In genomic region chr1:138119895-138120294, GRCm38 (mm10) we compare ENCODE assay signal across 21 mouse cellular contexts. TPM values are rescaled to one million over a fixed set of nuclear protein-coding genes. Genes with fewer than 3 reads are reported as not detected.
DNase-seq lines count a peak whose midpoint lies in the region; TF ChIP-seq lines count a peak whose summit lies in the region.
"Had no signal": no experiment of that assay in that cellular context is flagged by ENCODE, and none has a peak within 500 bp of the region (broad histone marks: within the 10 kb centered on the region; RNA-seq: fewer than 3 reads in every experiment).

No protein-coding gene starts in this region.

- no peak overlapping the region for H3K27ac ChIP-seq in layer of hippocampus, adult 2 months
- no peak overlapping the region for H3K27ac ChIP-seq in testis, adult 2 months (ENCODE audit: control insufficient read depth, insufficient read depth, low read depth, low read length)
- H3K27ac ChIP-seq: embryonic facial prominence, embryonic 12.5 days; forebrain, embryonic 13.5 days; heart, embryonic 13.5 days; hindbrain, embryonic 15.5 days; kidney, postnatal 0 days; limb, embryonic 15.5 days; midbrain, embryonic 15.5 days had no signal

- peak; percentile 30 for TF ChIP-seq CTCF in layer of hippocampus, adult 2 months (conservative IDR thresholded peaks at IDR 0.05)
- TF ChIP-seq CTCF in testis, adult 2 months (IDR thresholded peaks at IDR 0.05; ENCODE audit: control insufficient read depth, insufficient read depth, insufficient replicate concordance, low read depth, low read length): peak; percentile 43; the same call in 1 of the 2 replicates
- TF ChIP-seq CTCF in brain, embryonic 14.5 days (IDR thresholded peaks at IDR 0.05; ENCODE audit: borderline replicate concordance, extremely low read depth, insufficient read depth, insufficient read length): 0 out of 2 replicates have a peak, but pooled peaks have one; percentile 4

- H3K4me1 ChIP-seq in testis, adult 2 months (ENCODE audit: control insufficient read depth, insufficient read depth, low read length): no peaks in the 10 kb centered on the region
- H3K4me1 ChIP-seq: embryonic facial prominence, embryonic 12.5 days; forebrain, embryonic 13.5 days; heart, embryonic 13.5 days; hindbrain, embryonic 15.5 days; limb, embryonic 15.5 days; midbrain, embryonic 15.5 days had no signal

- no peaks in the 10 kb centered on the region for H3K27me3 ChIP-seq in testis, adult 2 months (ENCODE audit: control insufficient read depth, insufficient read depth, low read length)
- H3K27me3 ChIP-seq: embryonic facial prominence, embryonic 12.5 days; forebrain, embryonic 13.5 days; heart, embryonic 13.5 days; hindbrain, embryonic 15.5 days; limb, embryonic 15.5 days; midbrain, embryonic 15.5 days had no signal

- TF ChIP-seq POLR2A in testis, adult 2 months (IDR thresholded peaks at IDR 0.05; ENCODE audit: control insufficient read depth, low read depth, low read length): no peak
- TF ChIP-seq POLR2A in brain, embryonic 14.5 days (IDR thresholded peaks at IDR 0.05; ENCODE audit: borderline replicate concordance, extremely low read depth, insufficient read depth, insufficient read length, poor library complexity, severe bottlenecking): no peak

- no peak overlapping the region for H3K4me3 ChIP-seq in layer of hippocampus, adult 2 months
- no peak overlapping the region for H3K4me3 ChIP-seq in testis, adult 2 months (ENCODE audit: control insufficient read depth, low read depth, low read length)
- H3K4me3 ChIP-seq: embryonic facial prominence, embryonic 12.5 days; erythroblast, embryonic 14.5 days; forebrain, embryonic 13.5 days; heart, embryonic 13.5 days; hindbrain, embryonic 15.5 days; limb, embryonic 15.5 days; midbrain, embryonic 15.5 days had no signal

- no peaks in the 10 kb centered on the region for H3K36me3 ChIP-seq in testis, adult 2 months (ENCODE audit: control insufficient read depth, insufficient read depth, low read length)
- H3K36me3 ChIP-seq: embryonic facial prominence, embryonic 12.5 days; heart, embryonic 13.5 days; hindbrain, embryonic 15.5 days; limb, embryonic 15.5 days; midbrain, embryonic 15.5 days had no signal

- no peak for DNase-seq in layer of hippocampus, adult 2 months (ENCODE audit: low spot score in 2 of 2)
- no peak for DNase-seq in layer of hippocampus, postnatal 36 days
- DNase-seq in testis, postnatal 14 days (ENCODE audit: low spot score): no peak
- DNase-seq in brain, embryonic 14.5 days (ENCODE audit: low read depth): no peak
- no peak for DNase-seq in right cerebral cortex, postnatal 10 days (ENCODE audit: low spot score in 2 of 2)
- DNase-seq in right cerebral cortex, postnatal 36 days (ENCODE audit: low spot score in 2 of 2): no peak
- DNase-seq: gastrocnemius, postnatal 14 days; heart, adult 18-20 months; heart, postnatal 36 days; kidney, adult 11 months; lung, postnatal 10 days; thymus, postnatal 4 days had no signal

RNA-seq across cellular contexts. Expression of gene Ptprc, which starts 55.6 kb away (rescaled TPM):
- 1 to 10 TPM; 2.3 to 2.4 TPM for total RNA-seq in layer of hippocampus, adult 2 months (2021)
- 1 to 10 TPM; 1.8 to 3.8 TPM for total RNA-seq in layer of hippocampus, postnatal 36 days (2021)
- 0.38 and 0.61 TPM in 2 replicates for polyA plus RNA-seq in testis, adult 2 months (2012; rRNA removed)
- 0.63 and 1.2 TPM in 2 replicates for polyA plus RNA-seq in brain, embryonic 14.5 days (2012; rRNA removed)
- polyA plus RNA-seq: erythroblast, embryonic 14.5 days had no signal
